Mouse (Mus musculus): ENCODE data around the gene Syn3. TPM values are rescaled to one million over a fixed set of nuclear protein-coding genes. Genes with fewer than 3 reads are reported as not detected.

The Syn3 gene
- polyA plus RNA-seq, 1 experiment: 25.2 TPM

DNA sequence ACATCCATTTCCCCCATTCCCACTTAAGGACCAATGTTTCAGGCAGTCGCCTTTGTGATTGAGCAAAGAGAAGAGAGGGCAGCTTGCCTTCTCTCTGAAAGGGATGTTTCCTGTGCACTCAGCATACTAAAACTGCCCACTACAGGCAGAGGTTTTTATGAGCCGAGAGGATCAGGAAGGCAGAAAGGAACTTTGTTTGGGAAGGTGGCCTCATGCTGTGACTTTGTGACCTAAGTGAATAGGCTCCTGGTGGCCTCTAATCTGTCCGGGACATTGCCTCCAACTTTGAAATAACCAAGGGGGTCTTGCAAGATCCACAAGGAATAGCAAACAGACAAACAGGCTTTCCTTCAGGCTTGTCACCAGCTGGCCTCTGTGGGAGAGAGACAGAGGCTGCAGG lies 179.2 kb downstream of the Syn3 start:
- no peak for DNase-seq (ENCODE audit: low read depth)
- TF ChIP-seq POLR2A (IDR thresholded peaks at IDR 0.05; ENCODE audit: borderline replicate concordance, extremely low read depth, insufficient read depth, insufficient read length, poor library complexity, severe bottlenecking): no peak

DNA sequence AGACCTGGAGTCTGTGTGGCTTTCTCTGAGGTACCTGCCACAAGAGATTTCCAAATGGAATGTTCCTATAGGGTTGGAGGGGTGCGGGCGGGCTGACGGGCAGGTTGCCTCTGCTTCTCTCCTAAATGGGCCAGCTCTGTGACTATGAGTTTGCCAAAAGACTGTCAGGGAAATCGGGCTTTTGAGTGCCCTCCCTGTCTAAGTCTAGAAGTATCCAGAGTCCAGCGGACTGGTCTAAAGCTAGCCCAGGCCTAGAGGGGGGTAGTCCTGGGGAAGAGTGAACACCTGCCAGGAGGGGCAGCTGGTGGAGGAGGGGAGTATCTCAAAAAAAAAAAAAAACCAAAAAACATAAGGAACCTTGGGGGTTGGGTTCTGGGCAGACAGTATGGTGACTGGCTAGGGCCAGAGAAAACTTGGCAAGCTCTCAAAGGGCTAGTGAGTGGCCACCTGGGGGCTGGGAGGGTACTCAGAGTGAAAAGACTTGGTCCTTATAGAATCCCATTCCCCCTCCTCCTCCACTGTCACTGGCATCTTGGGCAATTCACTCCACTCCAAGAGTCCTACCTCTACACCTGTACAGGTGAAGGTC lies 180.1 kb downstream of the Syn3 start:
- DNase-seq (ENCODE audit: low read depth): no peak
- TF ChIP-seq POLR2A (IDR thresholded peaks at IDR 0.05; ENCODE audit: borderline replicate concordance, extremely low read depth, insufficient read depth, insufficient read length, poor library complexity, severe bottlenecking): no peak
- TF ChIP-seq CTCF (IDR thresholded peaks at IDR 0.05; ENCODE audit: borderline replicate concordance, extremely low read depth, insufficient read depth, insufficient read length): no peak

DNA sequence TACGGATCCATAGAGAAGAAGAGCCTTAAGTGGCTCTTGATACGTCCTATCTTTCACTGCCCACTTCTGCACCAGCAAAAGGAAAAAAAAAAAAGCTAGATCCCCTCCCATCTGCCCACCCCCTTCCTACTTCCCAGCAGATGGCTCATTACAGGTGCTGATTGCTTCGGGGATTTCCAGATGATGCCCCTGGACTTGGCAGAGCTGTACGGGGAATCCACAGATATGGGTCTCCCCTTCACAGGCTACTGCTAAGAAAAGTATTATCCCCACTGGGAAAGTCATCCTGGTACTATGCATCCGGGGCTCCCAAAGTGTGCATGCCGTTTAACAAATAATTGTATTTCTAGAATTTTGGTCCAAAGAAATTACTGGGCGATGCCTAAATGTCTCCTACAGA lies 181.1 kb downstream of the Syn3 start:
- DNase-seq (ENCODE audit: low read depth): peak; percentile 80
- TF ChIP-seq CTCF (IDR thresholded peaks at IDR 0.05; ENCODE audit: borderline replicate concordance, extremely low read depth, insufficient read depth, insufficient read length): no peak
- TF ChIP-seq POLR2A (IDR thresholded peaks at IDR 0.05; ENCODE audit: borderline replicate concordance, extremely low read depth, insufficient read depth, insufficient read length, poor library complexity, severe bottlenecking): no peak

DNA sequence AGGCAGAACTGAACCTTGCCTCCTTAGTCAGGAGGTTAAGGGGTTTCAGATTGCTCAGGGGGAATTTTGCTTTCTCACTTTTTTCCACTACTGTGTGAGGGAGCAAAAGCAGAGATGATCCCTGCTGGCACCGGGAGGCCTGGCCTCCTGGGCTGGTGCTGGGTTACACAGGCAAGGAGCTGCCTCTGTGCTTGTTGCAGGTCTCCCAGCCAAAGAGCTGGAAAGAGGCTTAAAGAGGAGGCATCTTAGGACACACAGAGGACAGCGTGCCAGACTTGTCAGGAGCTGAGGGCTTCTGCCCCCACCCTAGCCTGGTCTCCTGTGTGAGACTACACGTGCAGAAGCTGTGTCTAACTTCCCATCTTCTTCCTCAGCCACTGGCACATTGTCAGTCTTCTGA lies 183.2 kb downstream of the Syn3 start:
- DNase-seq (ENCODE audit: low read depth): peak; percentile 55
- TF ChIP-seq POLR2A (IDR thresholded peaks at IDR 0.05; ENCODE audit: borderline replicate concordance, extremely low read depth, insufficient read depth, insufficient read length, poor library complexity, severe bottlenecking) (no peak), CTCF (IDR thresholded peaks at IDR 0.05; ENCODE audit: borderline replicate concordance, extremely low read depth, insufficient read depth, insufficient read length) (no peak)

DNA sequence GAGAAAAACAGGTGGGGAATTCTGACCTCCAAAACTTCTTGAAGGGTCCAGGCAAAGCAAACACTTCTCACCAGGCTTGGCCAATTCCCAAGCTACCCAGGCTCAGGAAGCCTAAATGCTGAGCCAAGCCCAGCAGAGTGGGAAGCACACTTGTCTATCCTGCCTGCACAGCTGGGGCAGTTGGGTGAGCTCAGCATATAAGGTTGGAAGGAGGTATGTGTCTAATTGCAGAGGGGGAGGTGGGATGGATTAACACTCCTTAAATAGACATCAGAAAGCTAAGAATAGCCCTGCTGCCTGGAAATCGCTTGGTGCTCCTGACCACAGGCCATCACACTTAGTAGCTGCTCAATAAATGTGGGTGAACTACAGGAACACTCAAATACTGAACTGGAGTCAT lies 185.2 kb downstream of the Syn3 start:
- DNase-seq (ENCODE audit: low read depth): no peak
- TF ChIP-seq POLR2A (IDR thresholded peaks at IDR 0.05; ENCODE audit: borderline replicate concordance, extremely low read depth, insufficient read depth, insufficient read length, poor library complexity, severe bottlenecking) (no peak), CTCF (IDR thresholded peaks at IDR 0.05; ENCODE audit: borderline replicate concordance, extremely low read depth, insufficient read depth, insufficient read length) (no peak)

DNA sequence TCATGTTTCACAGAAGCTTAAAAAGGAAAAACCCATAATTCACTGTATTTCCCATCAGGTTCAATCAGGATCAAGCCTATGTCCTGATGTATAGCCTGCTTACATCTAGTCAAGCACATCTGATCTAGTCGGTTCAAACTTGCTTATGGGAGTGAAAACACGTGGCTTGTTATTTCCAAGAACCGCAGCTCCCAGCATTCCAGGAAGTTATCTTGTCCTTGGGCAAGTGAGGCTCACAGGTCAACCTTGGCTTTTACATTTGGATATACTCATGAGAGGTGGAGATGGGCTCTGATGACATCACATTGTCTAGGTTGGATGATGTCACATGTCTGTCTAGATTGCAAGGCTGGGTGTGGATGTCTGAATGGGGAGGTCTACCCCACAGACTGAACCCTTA lies 185.7 kb downstream of the Syn3 start:
- TF ChIP-seq POLR2A (IDR thresholded peaks at IDR 0.05; ENCODE audit: borderline replicate concordance, extremely low read depth, insufficient read depth, insufficient read length, poor library complexity, severe bottlenecking) (no peak), CTCF (IDR thresholded peaks at IDR 0.05; ENCODE audit: borderline replicate concordance, extremely low read depth, insufficient read depth, insufficient read length) (no peak)
- DNase-seq (ENCODE audit: low read depth): no peak

DNA sequence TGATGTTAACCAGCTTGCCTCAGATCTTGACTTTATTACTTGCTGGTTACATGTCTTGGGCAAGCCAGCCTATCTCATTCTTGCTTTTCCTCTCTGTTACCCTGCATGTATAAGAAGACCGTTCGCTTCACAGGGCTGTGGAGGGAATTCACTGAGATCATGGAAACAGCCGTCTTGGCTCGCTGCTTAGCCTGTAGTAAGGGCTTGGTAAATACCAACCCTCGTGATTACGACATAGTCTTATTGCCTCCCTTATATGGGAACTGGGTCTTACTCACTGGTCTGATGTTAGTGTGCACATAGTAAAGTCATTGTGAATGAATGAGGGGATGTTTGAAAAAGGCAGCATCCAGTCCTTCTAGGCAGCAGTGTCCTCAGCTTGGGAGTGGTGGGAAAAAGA lies 188.2 kb downstream of the Syn3 start:
- TF ChIP-seq POLR2A (IDR thresholded peaks at IDR 0.05; ENCODE audit: borderline replicate concordance, extremely low read depth, insufficient read depth, insufficient read length, poor library complexity, severe bottlenecking): no peak
- no peak for TF ChIP-seq CTCF (IDR thresholded peaks at IDR 0.05; ENCODE audit: borderline replicate concordance, extremely low read depth, insufficient read depth, insufficient read length)
- DNase-seq (ENCODE audit: low read depth): no peak

DNA sequence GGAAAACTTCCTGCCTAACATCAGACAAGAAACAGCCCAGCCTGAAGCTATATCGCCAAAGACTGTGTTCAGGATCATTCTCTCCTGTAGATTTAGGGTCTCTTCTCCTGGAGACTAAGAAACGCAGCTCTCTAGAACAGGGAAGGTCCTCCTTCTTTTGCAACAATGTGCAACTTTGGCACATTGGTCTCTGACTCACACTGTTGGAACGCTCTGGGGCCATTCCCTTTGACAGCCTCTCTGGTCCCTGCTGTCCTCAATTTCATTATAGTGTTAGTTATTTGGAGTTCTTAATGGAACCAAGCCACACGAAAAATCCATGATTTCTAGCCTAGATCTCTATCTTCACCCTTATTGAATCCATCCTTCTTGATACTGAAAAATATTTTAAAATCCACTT lies 191.5 kb downstream of the Syn3 start:
- no peak for DNase-seq (ENCODE audit: low read depth)
- TF ChIP-seq CTCF (IDR thresholded peaks at IDR 0.05; ENCODE audit: borderline replicate concordance, extremely low read depth, insufficient read depth, insufficient read length) (no peak), POLR2A (IDR thresholded peaks at IDR 0.05; ENCODE audit: borderline replicate concordance, extremely low read depth, insufficient read depth, insufficient read length, poor library complexity, severe bottlenecking) (no peak)

DNA sequence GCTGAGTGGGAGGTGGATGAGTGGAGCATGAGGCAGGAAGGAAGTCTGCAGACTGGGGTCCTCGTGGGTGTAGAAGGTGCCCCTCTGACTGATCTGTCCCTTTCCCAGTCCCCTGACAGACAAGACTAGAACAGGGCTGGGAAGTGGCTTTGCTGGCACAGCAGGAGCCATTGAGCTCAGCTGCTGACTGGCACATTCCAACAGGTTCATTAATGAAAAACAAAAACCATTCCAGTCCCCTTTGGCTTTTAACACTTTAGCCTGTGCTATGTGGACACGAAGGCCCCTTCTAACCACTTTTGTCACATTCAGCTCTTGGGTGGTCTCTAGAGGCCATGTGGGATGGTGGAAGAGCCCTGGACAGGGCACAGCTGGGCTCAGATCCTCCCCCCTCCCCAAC lies 194.1 kb downstream of the Syn3 start:
- TF ChIP-seq POLR2A (IDR thresholded peaks at IDR 0.05; ENCODE audit: borderline replicate concordance, extremely low read depth, insufficient read depth, insufficient read length, poor library complexity, severe bottlenecking): no peak
- no peak for TF ChIP-seq CTCF (IDR thresholded peaks at IDR 0.05; ENCODE audit: borderline replicate concordance, extremely low read depth, insufficient read depth, insufficient read length)
- DNase-seq (ENCODE audit: low read depth): no peak

DNA sequence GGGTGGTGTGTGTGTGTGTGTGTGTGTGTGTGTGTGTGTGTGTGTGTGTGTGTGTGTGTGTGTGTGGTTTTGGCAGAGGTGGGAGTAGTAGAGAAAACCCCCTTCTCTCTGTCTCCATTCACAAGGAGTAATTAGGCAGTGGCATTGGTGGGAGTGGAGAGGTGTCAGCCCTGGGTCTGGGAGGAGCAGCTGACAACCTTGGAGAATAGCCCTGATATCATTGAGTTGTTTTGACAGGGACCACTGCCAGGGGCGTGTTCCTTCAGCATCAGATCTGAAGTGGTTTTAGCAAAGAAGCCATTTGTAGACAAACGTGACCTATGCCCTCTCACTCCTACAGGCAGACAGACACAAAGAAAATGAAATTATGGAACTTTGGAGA lies 195.2 kb downstream of the Syn3 start:
- TF ChIP-seq POLR2A (IDR thresholded peaks at IDR 0.05; ENCODE audit: borderline replicate concordance, extremely low read depth, insufficient read depth, insufficient read length, poor library complexity, severe bottlenecking) (no peak), CTCF (IDR thresholded peaks at IDR 0.05; ENCODE audit: borderline replicate concordance, extremely low read depth, insufficient read depth, insufficient read length) (no peak)
- peak; percentile 51 for DNase-seq (ENCODE audit: low read depth)

DNA sequence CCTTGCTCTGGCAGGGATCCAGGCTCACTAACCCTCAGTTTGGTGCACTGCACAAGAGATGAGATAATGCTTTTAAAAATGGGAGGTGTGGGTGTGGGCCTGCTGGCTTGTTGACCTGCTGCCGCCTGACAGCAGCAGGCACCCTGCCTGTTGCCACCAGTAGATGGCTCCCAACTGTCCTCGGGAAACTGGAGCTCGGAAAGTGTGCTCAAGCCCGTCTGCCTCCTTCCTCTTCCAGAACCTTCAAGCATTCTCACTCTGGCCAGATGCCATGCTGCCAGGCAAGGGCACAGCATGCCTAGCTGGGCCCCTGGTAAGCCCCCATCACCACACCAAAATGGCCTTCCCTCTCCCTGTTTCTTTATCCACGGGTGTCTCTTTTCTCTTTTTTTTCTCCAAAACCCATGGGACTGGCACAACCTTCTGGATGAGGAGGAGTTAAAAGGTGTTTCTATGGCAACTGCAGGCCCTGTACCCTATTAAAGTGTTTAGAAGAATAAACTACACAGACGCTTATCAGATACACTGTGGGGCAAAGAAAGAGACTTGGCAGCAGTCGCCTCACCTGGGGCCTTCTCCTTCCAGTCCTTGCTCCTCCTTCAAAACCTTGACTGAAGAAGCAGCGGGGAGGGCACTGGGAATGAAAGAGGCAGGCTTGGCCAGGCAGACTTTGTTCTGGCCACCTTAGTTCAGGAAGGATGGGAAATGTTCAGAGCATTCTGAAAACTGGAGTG lies 195.8 kb downstream of the Syn3 start:
- peak; percentile 87 for DNase-seq (ENCODE audit: low read depth)
- TF ChIP-seq CTCF (IDR thresholded peaks at IDR 0.05; ENCODE audit: borderline replicate concordance, extremely low read depth, insufficient read depth, insufficient read length) (peak; percentile 73), POLR2A (IDR thresholded peaks at IDR 0.05; ENCODE audit: borderline replicate concordance, extremely low read depth, insufficient read depth, insufficient read length, poor library complexity, severe bottlenecking) (no peak)

DNA sequence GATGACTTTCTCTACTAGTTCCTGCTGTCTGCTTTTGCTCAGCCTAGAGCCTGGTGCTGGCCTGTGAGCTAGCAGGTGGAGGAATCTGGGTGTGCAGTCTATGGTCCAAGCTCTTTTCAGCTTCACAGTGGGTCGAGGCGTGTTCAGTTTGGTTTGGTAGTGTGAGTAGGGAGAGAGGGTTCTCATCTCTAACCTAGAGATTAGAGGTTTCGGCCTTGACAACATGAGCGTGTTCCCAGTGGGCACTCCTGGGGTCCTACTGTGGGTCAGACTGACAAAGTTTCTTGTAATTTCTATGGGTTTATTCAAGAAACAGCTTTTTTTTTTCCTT lies 196.4 kb downstream of the Syn3 start:
- no peak for DNase-seq (ENCODE audit: low read depth)

More for the DNA sequence above, 196.4 kb downstream of the Syn3 start:
- TF ChIP-seq POLR2A (IDR thresholded peaks at IDR 0.05; ENCODE audit: borderline replicate concordance, extremely low read depth, insufficient read depth, insufficient read length, poor library complexity, severe bottlenecking): no peak
- TF ChIP-seq CTCF (IDR thresholded peaks at IDR 0.05; ENCODE audit: borderline replicate concordance, extremely low read depth, insufficient read depth, insufficient read length): no peak
